Mouse (Mus musculus): ENCODE results near the gene Kcnma1.

The Kcnma1 gene

DNA sequence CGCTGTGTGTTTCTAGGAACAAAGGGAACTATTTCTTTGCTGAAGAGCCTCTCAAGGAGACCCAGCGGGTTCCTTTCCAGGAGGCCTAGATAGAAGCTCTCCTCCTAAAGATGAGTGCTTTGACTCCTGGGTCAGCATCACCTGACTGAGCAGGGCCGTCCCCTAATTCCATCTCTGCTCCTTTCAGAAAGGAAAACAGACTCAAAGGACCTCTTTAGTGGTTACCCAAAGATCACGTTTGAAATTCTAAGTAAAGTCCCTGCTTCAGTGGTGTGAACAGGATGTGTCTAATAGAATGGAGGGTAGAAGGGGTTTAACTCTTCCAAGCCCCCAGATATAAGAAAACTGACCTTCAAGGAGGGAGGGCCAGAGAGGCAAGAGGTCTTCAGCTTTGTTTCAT lies 411.4 kb downstream of the Kcnma1 start:
- no peak for DNase-seq (ENCODE audit: low read depth, low spot score)

DNA sequence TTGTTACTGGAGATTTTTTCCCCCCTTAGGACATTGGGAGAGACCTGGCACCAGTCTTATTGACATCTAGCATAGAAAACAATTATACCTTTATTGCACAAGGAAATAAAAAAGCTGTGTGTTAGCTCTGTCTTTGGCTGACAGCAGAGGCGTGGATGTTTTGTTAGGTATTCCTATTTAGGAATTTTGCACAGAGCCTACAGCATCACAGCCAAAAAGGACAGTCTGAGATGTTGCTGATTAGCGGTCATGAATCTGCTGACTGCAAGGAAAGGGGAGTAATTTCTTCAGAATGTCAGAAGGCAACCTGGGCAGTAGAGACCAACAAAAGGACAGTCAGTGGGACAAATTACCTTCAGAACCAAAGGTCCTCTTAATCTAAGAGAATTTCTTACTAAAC lies 412.2 kb downstream of the Kcnma1 start:
- DNase-seq (ENCODE audit: low read depth, low spot score): no peak

GRCm38 (mm10) chr14:23594629-23595028 lies 419.7 kb downstream of the Kcnma1 start:
- no peak for DNase-seq (ENCODE audit: low read depth, low spot score)

- DNase-seq (ENCODE audit: low read depth, low spot score): no peak
These were observed 421.4 kb downstream of the Kcnma1 start for GRCm38 (mm10) chr14:23592826-23593447.

GRCm38 (mm10) chr14:23589744-23590481 lies 424.4 kb downstream of the Kcnma1 start:
- DNase-seq (ENCODE audit: low read depth, low spot score): no peak

GRCm38 (mm10) chr14:23587451-23587850 lies 426.8 kb downstream of the Kcnma1 start:
- no peak for DNase-seq (ENCODE audit: low read depth, low spot score)

- no peak for DNase-seq (ENCODE audit: low read depth, low spot score)
These were observed 431.1 kb downstream of the Kcnma1 start for GRCm38 (mm10) chr14:23583235-23583634.

GRCm38 (mm10) chr14:23581282-23581681 lies 433.0 kb downstream of the Kcnma1 start:
- DNase-seq (ENCODE audit: low read depth, low spot score): no peak

GRCm38 (mm10) chr14:23575951-23576350 lies 438.3 kb downstream of the Kcnma1 start:
- DNase-seq (ENCODE audit: low read depth, low spot score): no peak

GRCm38 (mm10) chr14:23574136-23574535 lies 440.2 kb downstream of the Kcnma1 start:
- DNase-seq (ENCODE audit: low read depth, low spot score): no peak

GRCm38 (mm10) chr14:23573385-23573784 lies 440.9 kb downstream of the Kcnma1 start:
- DNase-seq (ENCODE audit: low read depth, low spot score): no peak

GRCm38 (mm10) chr14:23572778-23573177 lies 441.5 kb downstream of the Kcnma1 start:
- no peak for DNase-seq (ENCODE audit: low read depth, low spot score)

- no peak for DNase-seq (ENCODE audit: low read depth, low spot score)
These were observed 444.0 kb downstream of the Kcnma1 start for GRCm38 (mm10) chr14:23570251-23570650.

DNA sequence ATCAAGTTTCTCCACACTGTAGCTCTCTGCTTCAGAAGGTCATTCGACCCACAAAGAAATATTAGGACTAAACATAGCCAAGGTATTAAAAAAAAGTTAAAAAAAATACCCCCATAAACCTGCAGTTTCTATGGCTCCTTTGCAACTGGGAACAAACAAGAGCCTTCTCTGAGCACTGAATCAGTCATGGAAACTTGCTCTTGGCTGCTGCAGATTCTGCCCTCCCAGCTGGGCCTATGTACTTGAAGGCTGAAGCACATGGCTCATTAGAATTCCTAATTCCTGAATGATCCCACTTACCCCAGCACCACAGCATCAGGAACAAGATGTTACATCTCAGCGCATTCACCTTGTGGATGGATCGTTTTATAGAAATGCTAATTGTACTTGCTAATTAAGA lies 448.4 kb downstream of the Kcnma1 start:
- DNase-seq (ENCODE audit: low read depth, low spot score): no peak

GRCm38 (mm10) chr14:23564474-23564873 lies 449.8 kb downstream of the Kcnma1 start:
- no peak for DNase-seq (ENCODE audit: low read depth, low spot score)

DNA sequence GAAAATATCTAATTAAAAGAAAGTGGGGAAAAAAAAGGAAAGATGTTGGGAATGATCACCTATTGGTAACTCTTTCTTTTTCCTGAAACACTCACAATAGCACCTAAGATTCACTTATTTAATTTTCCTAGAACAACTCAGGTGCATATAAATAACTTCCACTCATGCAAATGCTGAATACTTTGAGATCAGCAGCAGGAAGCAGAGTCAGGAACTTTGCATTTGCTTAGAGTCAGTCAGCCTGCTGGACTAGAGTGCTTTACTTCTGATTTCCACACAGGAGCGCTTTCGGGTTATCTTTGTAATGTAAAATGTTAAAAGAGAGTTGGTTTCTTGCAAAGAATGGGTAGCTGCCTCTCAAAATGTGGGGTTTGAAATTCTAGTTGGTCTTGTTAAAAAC lies 451.1 kb downstream of the Kcnma1 start:
- DNase-seq (ENCODE audit: low read depth, low spot score): no peak

DNA sequence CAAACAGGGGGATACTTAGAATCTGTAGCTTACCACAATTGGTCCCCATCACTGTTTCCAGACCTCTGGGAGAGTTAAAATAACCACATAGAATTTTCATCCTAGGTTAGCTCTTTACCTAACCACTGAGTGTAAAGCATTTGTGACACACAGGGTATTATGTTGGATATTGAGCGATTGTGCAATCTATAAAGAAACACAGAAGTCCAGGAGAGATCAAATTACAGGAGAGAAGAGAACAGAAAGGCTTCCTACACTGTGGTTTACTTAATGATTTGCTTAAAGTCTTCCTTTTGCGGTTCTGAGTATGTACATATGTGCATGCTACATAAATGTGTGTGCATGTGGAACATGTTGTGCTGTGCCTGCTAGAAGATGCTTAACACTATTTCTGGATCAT lies 458.6 kb downstream of the Kcnma1 start:
- no peak for DNase-seq (ENCODE audit: low read depth, low spot score)

- no peak for DNase-seq (ENCODE audit: low read depth, low spot score)
These were observed 461.9 kb downstream of the Kcnma1 start for GRCm38 (mm10) chr14:23552252-23552974.

GRCm38 (mm10) chr14:23550467-23550866 lies 463.8 kb downstream of the Kcnma1 start:
- no peak for DNase-seq (ENCODE audit: low read depth, low spot score)

GRCm38 (mm10) chr14:23542131-23542530 lies 472.2 kb downstream of the Kcnma1 start:
- DNase-seq (ENCODE audit: low read depth, low spot score): no peak

DNA sequence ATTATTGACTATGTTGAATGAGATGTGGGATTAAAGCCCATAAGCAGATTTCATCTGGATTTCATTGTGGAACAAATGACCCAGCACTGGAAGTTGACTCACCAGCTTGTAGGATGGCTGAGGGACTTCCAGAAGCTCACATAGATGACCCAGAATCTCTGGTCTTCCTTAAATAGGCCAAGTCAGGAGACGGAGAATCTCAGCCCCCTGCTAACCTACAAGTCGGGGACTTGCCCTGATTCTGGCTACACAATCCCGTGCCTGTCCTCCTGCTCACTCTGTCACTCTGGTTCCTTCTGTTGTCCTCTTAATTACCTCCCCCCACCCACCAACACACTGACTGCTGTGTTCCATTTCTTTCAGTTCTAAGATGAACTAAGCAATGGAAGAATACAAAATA lies 474.7 kb downstream of the Kcnma1 start:
- no peak for DNase-seq (ENCODE audit: low read depth, low spot score)

DNA sequence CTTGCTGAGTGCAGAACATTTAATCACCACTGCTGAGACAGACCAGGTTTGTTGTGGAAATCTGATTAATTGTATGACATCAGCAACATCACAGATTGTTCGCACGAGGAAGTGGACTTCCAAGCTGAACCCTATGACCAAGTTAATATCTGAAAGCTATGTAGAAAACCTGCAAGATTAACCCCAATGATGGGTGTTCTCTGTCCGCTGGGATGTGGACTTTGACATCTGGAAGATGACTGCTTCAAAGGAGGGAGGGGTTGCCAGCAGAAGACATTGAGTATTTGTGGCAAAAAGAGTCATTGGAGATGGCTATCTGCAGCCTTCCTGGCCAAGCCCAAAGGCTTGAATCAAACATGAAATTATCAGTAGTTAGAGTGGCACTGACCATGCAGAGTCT lies 480.9 kb downstream of the Kcnma1 start:
- no peak for DNase-seq (ENCODE audit: low read depth, low spot score)
